ENCODE assay signal across 8 mouse cellular contexts in the genomic region with DNA sequence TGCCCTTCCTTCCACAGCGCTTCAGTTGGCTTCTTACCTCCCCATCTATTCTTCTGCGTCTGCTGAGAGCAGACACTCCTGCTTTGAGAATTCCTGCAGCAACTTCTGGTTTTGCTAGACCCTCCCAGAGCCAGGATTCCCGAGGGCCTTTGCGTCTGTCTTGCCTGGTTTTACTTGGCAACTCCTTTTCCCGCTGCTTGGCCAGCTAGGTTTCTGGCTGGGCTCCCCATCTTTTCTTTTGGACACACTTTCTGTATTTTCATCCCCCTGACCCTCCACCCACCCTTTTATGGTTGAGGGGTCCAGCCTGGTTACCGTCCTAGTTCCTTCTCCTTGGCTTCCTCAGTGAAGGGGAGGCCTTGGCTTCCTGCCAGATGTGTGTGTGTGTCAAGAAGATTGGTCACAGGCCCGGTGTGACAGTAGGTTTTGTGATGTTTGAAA. TPM values are rescaled to one million over a fixed set of nuclear protein-coding genes. Genes with fewer than 3 reads are reported as not detected.
DNase-seq lines count a peak whose midpoint lies in the region; ATAC-seq lines count a peak whose summit lies in the region.

No protein-coding gene starts in this region.

- no peaks in the 10 kb centered on the region for H3K27me3 ChIP-seq in intestine, embryonic 14.5 days (replicated peaks; ENCODE audit: control insufficient read depth, insufficient read depth, low read length)
- H3K27me3 ChIP-seq in intestine, embryonic 15.5 days (replicated peaks) = no peaks in the 10 kb centered on the region
- no peaks in the 10 kb centered on the region for H3K27me3 ChIP-seq in midbrain, embryonic 12.5 days

- peaks cover 11% of the 10 kb centered on the region for H3K4me1 ChIP-seq in intestine, embryonic 14.5 days (replicated peaks; ENCODE audit: control insufficient read depth, insufficient read depth, low read length)
- 0 out of 2 replicates have a peak, but pooled peaks cover 7% of the 10 kb centered on the region for H3K4me1 ChIP-seq in intestine, embryonic 15.5 days (replicated peaks)
- H3K4me1 ChIP-seq in midbrain, embryonic 12.5 days = peaks cover 8% of the 10 kb centered on the region; the same call in 1 of the 2 replicates

- H3K9ac ChIP-seq in intestine, embryonic 14.5 days (ENCODE audit: low read length) = no peak overlapping the region
- no peak overlapping the region for H3K9ac ChIP-seq in intestine, embryonic 15.5 days
- no peak overlapping the region for H3K9ac ChIP-seq in midbrain, embryonic 12.5 days (replicated peaks)

- WGBS in intestine, embryonic 14.5 days = 34% methylated on average over 7 of the region's 7 CpGs
- WGBS in intestine, embryonic 15.5 days = 36% methylated on average over 7 of the region's 7 CpGs
- WGBS in midbrain, embryonic 12.5 days = 55% methylated on average over 7 of the region's 7 CpGs

- no peaks in the 10 kb centered on the region for H3K9me3 ChIP-seq in intestine, embryonic 14.5 days (ENCODE audit: control insufficient read depth, low read length)
- no peaks in the 10 kb centered on the region for H3K9me3 ChIP-seq in intestine, embryonic 15.5 days
- H3K9me3 ChIP-seq in midbrain, embryonic 12.5 days = no peaks in the 10 kb centered on the region

- H3K27ac ChIP-seq in intestine, embryonic 14.5 days (ENCODE audit: low read depth) = 0 out of 2 replicates have a peak overlapping the region, but pooled peaks have one; percentile 16
- H3K27ac ChIP-seq in intestine, embryonic 15.5 days = no peak overlapping the region
- H3K27ac ChIP-seq in midbrain, embryonic 12.5 days (replicated peaks) = 0 out of 2 replicates have a peak overlapping the region, but pooled peaks have one; percentile 2

- H3K4me2 ChIP-seq in intestine, embryonic 14.5 days (ENCODE audit: low read length) = no peak overlapping the region
- no peak overlapping the region for H3K4me2 ChIP-seq in intestine, embryonic 15.5 days (replicated peaks)
- H3K4me2 ChIP-seq in midbrain, embryonic 12.5 days (replicated peaks) = no peak overlapping the region

- H3K36me3 ChIP-seq in intestine, embryonic 14.5 days (ENCODE audit: control insufficient read depth, insufficient read depth, low read length) = no peaks in the 10 kb centered on the region
- H3K36me3 ChIP-seq in intestine, embryonic 15.5 days = no peaks in the 10 kb centered on the region
- H3K36me3 ChIP-seq in midbrain, embryonic 12.5 days = no peaks in the 10 kb centered on the region

- ATAC-seq in intestine, embryonic 14.5 days (replicated peaks; ENCODE audit: low FRiP score, low TSS enrichment, low read depth) = no peak
- ATAC-seq in intestine, embryonic 15.5 days = no peak
- peak; percentile 38 for ATAC-seq in midbrain, embryonic 12.5 days (ENCODE audit: low FRiP score, low read depth)
- ATAC-seq in megakaryocyte-erythroid progenitor cell, adult 5-6 weeks (replicated peaks; ENCODE audit: low FRiP score, low TSS enrichment, poor library complexity, severe bottlenecking) = no peak
- no peak for ATAC-seq in inflammation-experienced regulatory T-cells, adult 6 months

- no peak for DNase-seq in intestine, embryonic 14.5 days (ENCODE audit: low spot score)
- DNase-seq in right cerebral cortex, postnatal 4 days = peak; percentile 51
- no peak for DNase-seq in right cerebral cortex, postnatal 36 days (ENCODE audit: low spot score in 2 of 2)
- peak; percentile 5 to 21 for DNase-seq in gastrocnemius, adult 8-10 months (ENCODE audit: low spot score in 2 of 2)

- H3K4me3 ChIP-seq in intestine, embryonic 14.5 days (ENCODE audit: low read depth, low read length) = no peak overlapping the region
- H3K4me3 ChIP-seq in intestine, embryonic 15.5 days (replicated peaks) = no peak overlapping the region
- H3K4me3 ChIP-seq in midbrain, embryonic 12.5 days = no peak overlapping the region

RNA-seq across cellular contexts. Expression of a gene that starts 26.0 kb away (rescaled TPM):
- polyA plus RNA-seq in intestine, embryonic 14.5 days (2014; fragmentation: Nextera tagmentation; extraction: Ambion mirVana) = 17.1 and 19.3 TPM in 2 replicates
- polyA plus RNA-seq in intestine, embryonic 15.5 days (2015; fragmentation: Nextera tagmentation; extraction: Ambion mirVana) = 15.9 and 16.6 TPM in 2 replicates
- total RNA-seq in gastrocnemius, adult 8-10 months (2022) = 1 to 10 TPM in 2 of 4 experiments, under 1 TPM in 2; 0.70 to 2.0 (median 1.2) TPM
- polyA plus RNA-seq in midbrain, embryonic 12.5 days (2016; fragmentation: Nextera tagmentation; extraction: Ambion mirVana) = 27.4 and 35.0 TPM in 2 replicates
- total RNA-seq in megakaryocyte-erythroid progenitor cell, adult 5-6 weeks (2014; fragmentation: Nextera tagmentation) = 6.6 and 12.2 TPM in 2 replicates
- 5.5 and 11.3 TPM in 2 replicates for total RNA-seq in megakaryocyte-erythroid progenitor cell, adult 5-6 weeks (2017)
- polyA plus RNA-seq in inflammation-experienced regulatory T-cells, adult 6 months (2017; shearing (Covaris generic)) = 10 to 100 TPM in 1 of 3 experiments, 1 to 10 TPM in 2; 5.0 to 15.2 (median 9.9) TPM

Comparison
In these comparisons a context has a peak if more than half of its experiments do, and no peak if none do; other contexts are left out.
1. DNase-seq: peak in right cerebral cortex, postnatal 4 days (single experiment) and gastrocnemius, adult 8-10 months (2 of 2); none in intestine, embryonic 14.5 days (single experiment) and right cerebral cortex, postnatal 36 days (0 of 2).